Mouse (Mus musculus) urinary bladder, postnatal 10 days (tissue): ENCODE data around the gene Kctd7.

Experiments used
- DNase-seq: peaks from one replicate; pipeline ENCODE4 v3.0.0; 2022; ENCODE audit warnings: low spot score

Kctd7 gene

GRCm38 (mm10) chr5:130144334-130145312 is at the start of gene Kctd7:
TSS of gene Kctd7 (plus strand) at chr5:130144861.
- DNase-seq = peak; percentile 76

GRCm38 (mm10) chr5:130096754-130097153 is 47.9 kb upstream of the Kctd7 start:
- no peak for DNase-seq

- DNase-seq = no peak
Measured at GRCm38 (mm10) chr5:130097837-130098236, 46.8 kb upstream of the Kctd7 start.

- DNase-seq = no peak
Measured at GRCm38 (mm10) chr5:130101724-130102123, 42.9 kb upstream of the Kctd7 start.

GRCm38 (mm10) chr5:130109348-130109747 is 35.3 kb upstream of the Kctd7 start:
- DNase-seq = no peak

GRCm38 (mm10) chr5:130110632-130111464 is 33.8 kb upstream of the Kctd7 start:
- no peak for DNase-seq

- no peak for DNase-seq
Measured at GRCm38 (mm10) chr5:130112653-130113052, 32.0 kb upstream of the Kctd7 start.

- no peak for DNase-seq
Measured at GRCm38 (mm10) chr5:130116116-130116515, 28.5 kb upstream of the Kctd7 start.

- no peak for DNase-seq
Measured at GRCm38 (mm10) chr5:130116857-130117256, 27.8 kb upstream of the Kctd7 start.

GRCm38 (mm10) chr5:130117932-130118331 is 26.7 kb upstream of the Kctd7 start:
- DNase-seq = no peak

GRCm38 (mm10) chr5:130119236-130119635 is 25.4 kb upstream of the Kctd7 start:
- no peak for DNase-seq

- DNase-seq = no peak
Measured at GRCm38 (mm10) chr5:130120070-130120736, 24.5 kb upstream of the Kctd7 start.

- no peak for DNase-seq
Measured at GRCm38 (mm10) chr5:130120904-130121303, 23.8 kb upstream of the Kctd7 start.

GRCm38 (mm10) chr5:130122355-130122754 is 22.3 kb upstream of the Kctd7 start:
- DNase-seq = no peak

GRCm38 (mm10) chr5:130124271-130124670 is 20.4 kb upstream of the Kctd7 start:
- no peak for DNase-seq

- DNase-seq = no peak
Measured at GRCm38 (mm10) chr5:130128686-130129523, 15.8 kb upstream of the Kctd7 start.

- DNase-seq = no peak
Measured at GRCm38 (mm10) chr5:130129524-130129793, 15.2 kb upstream of the Kctd7 start.

GRCm38 (mm10) chr5:130136597-130136996 is 8.1 kb upstream of the Kctd7 start:
- DNase-seq = no peak

- peak; percentile 52 for DNase-seq
Measured at GRCm38 (mm10) chr5:130139393-130139792, 5.3 kb upstream of the Kctd7 start.

- DNase-seq = no peak
Measured at GRCm38 (mm10) chr5:130141138-130141537, 3.5 kb upstream of the Kctd7 start.

GRCm38 (mm10) chr5:130142041-130142440 is 2.6 kb upstream of the Kctd7 start:
- no peak for DNase-seq

GRCm38 (mm10) chr5:130143101-130143500 is 1.6 kb upstream of the Kctd7 start:
- no peak for DNase-seq
